In the genomic region with DNA sequence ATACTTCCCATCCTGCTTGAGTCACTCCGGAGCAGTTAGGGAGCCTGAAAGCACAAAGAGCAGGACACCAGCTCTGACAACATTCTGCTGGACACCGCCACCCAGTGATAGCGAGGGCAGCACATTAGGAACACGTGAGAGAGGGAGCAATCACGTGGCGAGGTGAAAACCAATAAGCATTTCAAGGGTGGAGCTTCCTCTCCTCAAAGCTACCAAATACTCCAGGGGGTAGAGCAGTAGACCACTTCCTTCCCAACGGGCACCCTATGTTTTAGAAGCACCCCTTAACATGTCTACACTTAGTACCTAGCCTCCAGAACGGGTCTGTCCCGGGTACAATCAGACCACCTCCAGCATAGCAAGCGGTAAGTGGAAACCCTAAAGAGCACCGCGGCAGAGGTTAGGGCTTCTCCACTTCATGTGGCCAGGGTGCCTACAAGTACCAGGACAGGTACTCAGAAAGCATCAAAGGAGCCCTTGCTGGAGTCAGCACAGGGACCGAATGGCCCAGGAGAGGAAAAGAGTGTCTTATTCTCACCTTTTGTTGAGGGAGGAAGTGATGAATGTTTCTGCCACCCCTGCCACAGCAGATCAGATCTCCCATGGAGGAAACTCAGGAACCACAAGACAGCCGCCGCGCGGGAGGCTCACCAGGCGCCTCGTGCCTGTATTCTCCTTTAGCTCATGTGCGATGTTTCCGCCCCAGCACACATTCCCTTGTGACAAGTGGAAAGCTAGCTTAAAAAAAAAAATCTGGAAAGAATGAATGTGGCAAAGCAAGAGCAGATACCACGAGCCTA, we compare ENCODE assay signal across 10 mouse cellular contexts. TPM values are rescaled to one million over a fixed set of nuclear protein-coding genes. Genes with fewer than 3 reads are reported as not detected.
A peak's percentile ranks its signal among the peaks of the same experiment; 100 is the strongest.
DNase-seq lines count a peak whose midpoint lies in the region; ATAC-seq lines count a peak whose summit lies in the region.
"Had no signal": no experiment of that assay in that cellular context is flagged by ENCODE, and none has a peak within 500 bp of the region (broad histone marks: within the 10 kb centered on the region; RNA-seq: fewer than 3 reads in every experiment).

No protein-coding gene starts in this region.

- H3K4me2 ChIP-seq in heart, embryonic 14.5 days (ENCODE audit: low read length): peak overlapping the region; percentile 46
- H3K4me2 ChIP-seq in forebrain, embryonic 14.5 days (ENCODE audit: low read length): no peak overlapping the region
- H3K4me2 ChIP-seq: midbrain, embryonic 12.5 days had no signal

- 38% methylated on average over 22 of the region's 22 CpGs for WGBS in heart, embryonic 14.5 days
- WGBS in forebrain, embryonic 14.5 days: 69% methylated on average over 22 of the region's 22 CpGs

- ATAC-seq in heart, embryonic 14.5 days (ENCODE audit: insufficient number of reproducible peaks, insufficient read depth, low FRiP score, low read depth): no peak
- peak; percentile 88 for ATAC-seq in megakaryocyte progenitor cell, adult 5-6 weeks (replicated peaks; ENCODE audit: poor library complexity)
- no peak for ATAC-seq in forebrain, embryonic 14.5 days

- DNase-seq in 416B (ENCODE audit: low read depth): peak; percentile 58
- DNase-seq in CD4-positive, CD25-positive, alpha-beta regulatory T cell, adult 2 months (ENCODE audit: low read depth, low spot score): peak; percentile 82
- DNase-seq in urinary bladder, postnatal 10 days (ENCODE audit: low spot score): no peak
- no peak for DNase-seq in layer of hippocampus, postnatal 14 days (ENCODE audit: low spot score in 2 of 2)
- DNase-seq in forebrain, embryonic 14.5 days (ENCODE audit: low spot score): no peak
- no peak for DNase-seq in kidney, postnatal 25 days

- H3K9me3 ChIP-seq in heart, embryonic 14.5 days (ENCODE audit: control insufficient read depth, low read length): no peaks in the 10 kb centered on the region
- no peaks in the 10 kb centered on the region for H3K9me3 ChIP-seq in forebrain, embryonic 14.5 days (replicated peaks; ENCODE audit: control insufficient read depth, low read length)
- H3K9me3 ChIP-seq: midbrain, embryonic 12.5 days had no signal

- no peak overlapping the region for H3K27ac ChIP-seq in heart, embryonic 14.5 days (replicated peaks in 1 of 2; ENCODE audit: control insufficient read depth in 1 of 2, insufficient read depth in 1 of 2, low read depth in 2 of 2, low read length in 2 of 2)
- no peak overlapping the region for H3K27ac ChIP-seq in forebrain, embryonic 14.5 days (ENCODE audit: low read depth, low read length)
- H3K27ac ChIP-seq: layer of hippocampus, adult 2 months; midbrain, embryonic 12.5 days had no signal

- H3K4me3 ChIP-seq in heart, embryonic 14.5 days (ENCODE audit: control insufficient read depth in 1 of 2, insufficient read depth in 1 of 2, low read depth in 1 of 2, low read length in 2 of 2): no peak overlapping the region
- no peak overlapping the region for H3K4me3 ChIP-seq in forebrain, embryonic 14.5 days (ENCODE audit: low read depth, low read length)
- H3K4me3 ChIP-seq: layer of hippocampus, adult 2 months; midbrain, embryonic 12.5 days had no signal

- no peaks in the 10 kb centered on the region for H3K36me3 ChIP-seq in heart, embryonic 14.5 days (ENCODE audit: control insufficient read depth, insufficient read depth, low read length)
- H3K36me3 ChIP-seq in forebrain, embryonic 14.5 days (ENCODE audit: control insufficient read depth, insufficient read depth, low read length): no peaks in the 10 kb centered on the region
- H3K36me3 ChIP-seq: midbrain, embryonic 12.5 days had no signal

- H3K27me3 ChIP-seq in heart, embryonic 14.5 days (ENCODE audit: control insufficient read depth, insufficient read depth, low read length): no peaks in the 10 kb centered on the region
- no peaks in the 10 kb centered on the region for H3K27me3 ChIP-seq in forebrain, embryonic 14.5 days (replicated peaks; ENCODE audit: control insufficient read depth, insufficient read depth, low read length)
- H3K27me3 ChIP-seq: midbrain, embryonic 12.5 days had no signal

- H3K9ac ChIP-seq in heart, embryonic 14.5 days (ENCODE audit: low read length): no peak overlapping the region
- no peak overlapping the region for H3K9ac ChIP-seq in forebrain, embryonic 14.5 days (ENCODE audit: low read length)
- H3K9ac ChIP-seq: midbrain, embryonic 12.5 days had no signal

- H3K4me1 ChIP-seq in heart, embryonic 14.5 days (ENCODE audit: control insufficient read depth in 2 of 2, insufficient read depth in 2 of 2, low read length in 2 of 2): peaks cover 0 to 3% of the 10 kb centered on the region in 2 experiments; a peak in 1 of 4 replicates
- no peaks in the 10 kb centered on the region for H3K4me1 ChIP-seq in forebrain, embryonic 14.5 days (ENCODE audit: control insufficient read depth, insufficient read depth, low read length)
- H3K4me1 ChIP-seq: midbrain, embryonic 12.5 days had no signal

RNA-seq across cellular contexts. Expression of a gene that starts 48.8 kb away (rescaled TPM):
- polyA plus RNA-seq in heart, embryonic 14.5 days (2014; fragmentation: Nextera tagmentation; extraction: Ambion mirVana): 9.6 and 10.6 TPM in 2 replicates
- total RNA-seq in megakaryocyte progenitor cell, adult 5-6 weeks (2015): 17.9 and 24.2 TPM in 2 replicates
- total RNA-seq in megakaryocyte progenitor cell, adult 5-6 weeks (2017): 16.1 and 22.0 TPM in 2 replicates
- total RNA-seq in layer of hippocampus, postnatal 14 days (2021): 10 to 100 TPM; 18.4 to 19.0 TPM
- 28.9 and 31.6 TPM in 2 replicates for polyA plus RNA-seq in forebrain, embryonic 14.5 days (2014; fragmentation: Nextera tagmentation; extraction: Ambion mirVana)

Comparison
In these comparisons a context has a peak if more than half of its experiments do, and no peak if none do; other contexts are left out.
1. DNase-seq: peak in 416B (single experiment) and CD4-positive, CD25-positive, alpha-beta regulatory T cell, adult 2 months (single experiment); none in urinary bladder, postnatal 10 days (single experiment), layer of hippocampus, postnatal 14 days (0 of 2), forebrain, embryonic 14.5 days (single experiment) and kidney, postnatal 25 days (0 of 2).